Mouse (Mus musculus) cerebellum, adult 11 months (tissue): ENCODE data around the gene Apbb2.
A peak's percentile ranks its signal among the peaks of the same experiment; 100 is the strongest.

Experiments used
- DNase-seq: peaks from one replicate; pipeline ENCODE4 v3.0.0; 2022

Apbb2 gene

DNA sequence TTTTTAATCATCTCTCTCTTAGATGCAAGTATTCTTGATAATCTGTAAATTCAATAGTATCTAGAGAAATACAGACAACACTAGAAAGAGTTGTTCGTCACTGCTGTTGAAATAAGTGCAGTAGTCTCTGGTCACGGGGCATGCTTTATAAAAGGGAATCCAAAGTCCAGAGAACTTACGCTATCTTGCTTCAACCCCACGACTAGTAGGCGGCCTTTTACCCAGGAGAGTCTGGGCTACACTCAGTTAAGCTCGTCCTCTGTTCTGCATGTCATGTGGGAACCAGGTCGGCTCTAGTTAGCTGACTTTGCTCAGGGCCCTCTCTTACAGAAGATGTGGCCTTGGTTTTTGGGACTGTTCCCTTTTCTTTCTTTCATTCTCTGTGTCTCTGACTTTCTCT lies 289.8 kb downstream of the Apbb2 start:
- DNase-seq = no peak

DNA sequence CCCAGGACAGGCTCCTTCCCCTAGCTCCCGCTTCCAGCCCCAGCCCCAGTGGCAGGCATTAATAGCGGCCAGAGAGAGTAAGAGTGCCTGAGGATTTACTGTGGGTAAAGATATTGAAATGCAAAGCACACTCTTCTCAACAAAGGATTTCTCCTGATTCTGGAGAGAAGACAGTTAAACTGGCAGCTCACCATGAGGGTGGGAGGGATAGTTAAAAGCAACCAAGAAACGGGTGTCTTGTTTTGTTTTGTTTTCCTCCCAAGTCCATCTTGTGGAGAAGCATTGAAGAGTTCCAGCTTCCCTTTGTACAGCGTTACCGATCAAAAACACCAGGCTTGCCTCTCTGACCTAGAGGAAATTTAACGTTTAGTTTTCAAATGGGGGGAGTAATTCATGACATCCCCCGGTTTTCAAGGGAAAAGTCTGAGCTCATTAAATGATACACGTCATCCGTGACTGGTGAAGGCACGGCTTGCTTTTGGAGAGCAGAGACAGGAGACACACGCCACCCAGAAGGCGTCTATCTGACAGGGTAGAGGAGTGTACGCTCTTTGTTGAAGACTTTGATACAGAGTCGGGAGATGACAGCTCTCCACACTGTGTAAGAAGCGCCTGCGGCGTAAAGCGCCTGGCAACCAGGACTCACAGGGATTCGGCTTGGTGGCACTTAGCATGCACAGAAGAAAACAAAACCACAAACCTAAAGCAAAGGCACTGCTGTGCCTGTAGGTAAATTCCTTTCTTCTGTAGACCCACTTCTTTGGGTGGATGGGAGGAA lies 290.4 kb downstream of the Apbb2 start:
- DNase-seq = no peak

DNA sequence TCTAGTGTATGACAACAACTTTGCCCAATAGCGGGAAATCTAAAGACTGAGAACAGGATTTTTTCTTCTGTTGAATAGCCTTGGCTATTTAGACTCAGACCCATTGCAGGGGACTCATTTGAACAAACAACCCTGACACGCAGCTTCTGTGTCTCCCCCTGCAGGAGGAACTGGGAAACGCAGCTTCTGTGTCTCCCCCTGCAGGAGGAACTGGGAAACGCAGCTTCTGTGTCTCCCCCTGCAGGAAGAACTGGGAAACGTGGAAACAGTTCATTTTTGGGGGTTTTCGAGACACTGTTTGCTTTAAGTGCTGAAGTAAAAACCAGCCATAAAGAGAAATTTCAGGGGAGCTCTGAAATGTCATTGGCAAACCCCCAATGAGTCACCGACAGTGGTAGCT lies 292.2 kb downstream of the Apbb2 start:
- DNase-seq = no peak

- DNase-seq = no peak
Observed at GRCm38 (mm10) chr5:66323603-66324002, 295.0 kb downstream of the Apbb2 start.

DNA sequence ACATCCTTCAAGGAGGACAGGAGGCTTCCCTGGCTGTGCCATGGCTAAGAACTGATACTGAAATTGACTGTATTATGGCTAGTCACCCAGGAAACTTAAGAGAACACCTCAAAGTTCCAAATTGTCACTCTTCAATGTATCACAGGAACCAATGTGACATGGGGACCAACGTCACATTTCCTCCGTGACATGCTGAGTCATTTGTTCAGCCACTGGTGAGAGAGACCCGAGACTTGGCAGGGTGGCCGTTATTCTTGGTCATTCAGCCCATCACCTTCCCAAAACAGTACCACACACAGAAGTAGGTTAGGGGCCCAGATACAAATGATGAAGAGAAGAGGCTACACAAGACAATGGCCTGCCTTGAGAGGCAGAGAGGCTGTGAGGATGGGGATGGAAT lies 295.5 kb downstream of the Apbb2 start:
- DNase-seq = no peak

- no peak for DNase-seq
Observed at GRCm38 (mm10) chr5:66319827-66320404, 298.7 kb downstream of the Apbb2 start.

DNA sequence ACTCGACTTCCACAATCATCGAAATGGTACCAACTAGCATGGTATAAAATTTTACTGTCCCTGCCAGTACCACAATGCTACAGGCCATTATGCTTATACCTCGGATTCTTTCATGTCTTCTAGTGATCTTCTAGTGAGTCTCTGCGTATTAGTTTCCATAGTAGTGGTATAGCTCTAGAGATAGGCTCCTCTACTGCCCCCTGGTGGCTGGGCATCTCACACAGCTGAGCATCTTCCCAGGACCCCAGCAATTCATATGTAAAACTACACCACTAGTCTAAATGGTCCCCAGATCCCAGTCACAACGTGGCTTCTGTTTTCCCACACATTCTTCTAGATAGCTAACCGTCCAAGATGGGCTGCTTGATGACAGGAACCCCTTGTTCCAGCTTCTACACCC lies 299.2 kb downstream of the Apbb2 start:
- peak; percentile 22 for DNase-seq

DNA sequence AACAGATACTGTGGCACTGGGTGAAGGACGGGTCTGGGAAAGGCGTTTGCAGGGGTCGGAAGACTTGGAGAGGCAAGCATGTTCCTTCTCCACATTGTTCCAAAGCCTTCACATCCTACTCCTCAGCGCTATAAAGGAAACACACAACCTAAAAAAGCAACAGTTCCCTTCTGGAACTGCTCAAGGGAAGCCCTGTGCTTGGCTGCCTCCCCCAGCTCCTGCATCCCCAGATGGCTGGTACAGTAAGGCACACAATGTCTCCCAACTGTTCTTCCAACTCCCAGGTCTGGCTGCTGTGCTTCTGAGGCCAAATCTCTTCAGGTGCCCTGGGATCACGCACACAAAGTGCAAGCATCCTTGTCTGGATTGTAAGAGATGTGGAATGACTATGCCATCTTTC lies 302.8 kb downstream of the Apbb2 start:
- no peak for DNase-seq

DNA sequence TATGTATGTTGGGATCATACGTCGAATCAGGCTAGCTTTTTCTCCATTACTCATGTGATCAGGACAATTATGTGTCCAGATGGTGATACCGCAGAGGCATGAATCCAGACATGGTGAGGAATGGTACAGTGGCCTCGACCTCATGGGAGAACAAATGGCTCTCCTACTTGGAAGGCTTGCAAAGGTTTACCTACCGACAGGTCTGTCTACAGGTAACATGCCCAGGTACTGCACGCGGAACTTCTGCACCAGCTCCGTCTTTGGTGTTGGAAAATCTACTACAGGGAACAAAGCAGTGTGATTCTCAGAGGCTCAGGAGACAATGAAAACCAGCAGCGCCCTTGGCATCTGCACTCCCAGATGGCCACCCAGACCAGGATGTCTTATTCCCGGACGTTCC lies 307.8 kb downstream of the Apbb2 start:
- DNase-seq = no peak

- DNase-seq = no peak
Observed at GRCm38 (mm10) chr5:66310328-66310727, 308.3 kb downstream of the Apbb2 start.

- DNase-seq = no peak
Observed at GRCm38 (mm10) chr5:66305511-66305910, 313.1 kb downstream of the Apbb2 start.

DNA sequence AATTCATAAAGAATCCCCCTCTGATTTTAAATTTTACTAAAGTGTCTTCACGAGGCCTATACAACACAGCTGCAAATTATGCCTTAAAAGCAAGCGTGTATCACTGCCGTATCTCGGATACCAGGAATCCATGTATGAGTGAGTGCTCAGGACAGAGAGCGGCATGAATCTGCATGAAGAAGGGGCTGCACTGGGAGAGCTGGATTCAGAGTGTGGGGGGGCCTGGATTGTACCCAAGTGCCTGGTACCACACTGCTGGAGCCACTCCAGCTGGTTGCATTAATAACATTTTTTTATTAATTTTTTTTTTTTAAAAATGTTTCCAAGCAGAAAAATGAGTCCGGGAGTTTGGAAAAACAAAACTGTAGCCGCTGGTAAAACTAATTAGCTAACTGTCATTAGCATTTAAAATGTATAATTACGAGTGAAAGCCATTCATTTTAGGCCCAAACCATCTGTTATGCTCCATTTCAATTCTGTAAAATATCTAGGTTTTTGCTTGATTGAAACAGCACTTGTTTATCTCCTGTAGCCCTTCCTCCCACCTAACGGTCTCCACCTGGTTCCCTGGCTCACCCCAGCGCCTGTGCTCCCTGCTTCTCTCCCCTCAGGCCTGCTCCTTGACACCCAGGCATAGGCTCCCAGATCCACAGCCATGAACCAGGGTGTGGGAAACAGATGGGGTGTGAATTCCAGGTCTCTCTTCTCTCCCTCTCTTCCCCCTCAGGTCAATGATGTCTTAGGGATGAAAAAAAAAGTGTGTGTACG lies 314.1 kb downstream of the Apbb2 start:
- no peak for DNase-seq

- DNase-seq = no peak
Observed at GRCm38 (mm10) chr5:66302873-66303272, 315.7 kb downstream of the Apbb2 start.

DNA sequence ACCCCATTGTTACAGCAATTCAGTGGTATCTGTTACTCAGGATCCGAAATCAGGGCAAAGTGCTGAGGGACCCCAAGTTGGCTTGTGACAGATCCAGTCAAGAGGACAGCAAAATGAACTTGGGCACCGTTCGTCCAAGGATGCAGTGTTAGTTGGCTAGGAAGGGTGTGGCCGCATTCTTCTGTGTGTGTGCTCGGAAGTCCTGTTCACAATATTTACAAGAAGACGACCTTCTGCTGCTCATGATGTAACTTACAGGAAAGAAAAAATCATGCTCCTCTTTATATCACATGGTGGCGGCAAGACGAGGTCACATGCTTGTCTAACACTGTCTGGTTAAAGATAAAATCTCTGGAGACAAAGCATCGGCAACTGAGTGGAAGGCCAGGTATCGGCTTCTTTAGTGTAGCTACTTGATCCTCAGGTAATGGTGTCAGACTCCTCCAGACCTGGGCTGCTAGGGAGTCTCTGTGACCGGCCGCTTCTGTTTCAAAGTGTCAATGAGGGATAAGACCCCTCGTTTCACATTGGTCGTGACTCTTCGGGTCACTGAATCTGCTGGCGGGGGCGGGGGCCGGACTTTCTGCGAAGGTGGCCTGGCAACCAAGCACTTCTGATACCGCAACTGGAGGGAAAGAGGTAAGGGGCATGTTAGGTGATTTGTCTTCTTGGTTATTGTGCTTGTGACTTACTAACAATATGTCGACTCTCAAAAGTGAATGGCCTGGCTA lies 316.3 kb downstream of the Apbb2 start:
- DNase-seq = no peak

GRCm38 (mm10) chr5:66300576-66300975 lies 318.0 kb downstream of the Apbb2 start:
- no peak for DNase-seq

DNA sequence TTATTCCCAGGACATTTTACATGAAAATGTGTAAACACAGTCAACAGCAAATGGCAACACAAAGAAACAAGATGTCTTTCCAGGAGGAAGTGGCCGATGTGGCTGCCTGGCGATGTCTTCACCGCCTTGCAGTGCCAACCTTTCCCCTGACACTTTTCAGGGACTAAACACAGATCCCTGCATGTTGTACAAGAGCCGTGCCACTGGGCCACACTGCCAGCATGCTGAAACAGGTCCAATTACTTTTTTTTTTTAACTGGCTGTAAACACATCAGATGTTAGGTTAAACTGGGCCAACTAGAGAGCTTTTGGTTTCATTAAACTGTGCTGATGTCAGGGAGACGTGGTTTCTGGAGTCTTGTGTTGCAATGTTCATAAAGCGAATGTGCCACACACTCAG lies 319.7 kb downstream of the Apbb2 start:
- no peak for DNase-seq

DNA sequence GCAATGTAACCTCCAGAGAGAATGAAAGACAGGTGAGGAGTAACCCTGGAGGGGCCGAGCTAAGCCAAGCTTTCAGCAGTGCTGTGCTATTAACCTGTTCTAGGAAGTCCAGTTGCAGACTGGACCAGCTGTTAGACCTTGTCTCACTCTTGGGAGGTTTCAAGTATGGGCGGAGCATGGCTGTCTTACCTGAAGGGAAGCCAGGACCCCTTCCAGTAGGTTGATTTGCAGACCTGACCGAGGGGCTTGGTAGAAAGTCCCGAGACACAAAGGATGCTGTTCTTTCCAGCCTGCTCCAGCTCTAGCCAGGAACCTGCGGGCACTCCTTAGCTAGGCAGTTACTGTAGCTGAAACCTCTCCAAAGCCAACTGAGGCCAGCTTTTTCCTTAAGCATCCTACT lies 322.5 kb downstream of the Apbb2 start:
- DNase-seq = no peak

DNA sequence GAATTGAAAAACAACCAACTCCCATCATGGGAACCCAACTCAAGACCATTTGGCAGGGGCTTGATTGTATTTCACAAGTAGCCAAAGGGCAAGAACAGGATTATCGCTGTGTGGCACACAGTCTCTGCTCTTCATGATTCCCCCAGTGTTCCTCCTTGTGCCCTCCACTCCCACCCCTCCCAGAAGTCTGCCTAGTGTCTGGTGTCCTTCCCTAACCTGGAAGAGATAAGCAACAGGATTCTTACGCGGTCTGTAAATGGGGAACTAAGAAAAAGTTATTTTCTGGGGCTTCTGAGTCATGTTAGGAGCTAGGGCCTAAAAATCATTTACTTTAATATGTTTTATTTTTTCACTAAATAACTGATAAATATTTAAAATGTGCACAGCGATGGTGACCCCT lies 323.6 kb downstream of the Apbb2 start:
- DNase-seq = no peak

- DNase-seq = no peak
Observed at GRCm38 (mm10) chr5:66294106-66294625, 324.4 kb downstream of the Apbb2 start.

DNA sequence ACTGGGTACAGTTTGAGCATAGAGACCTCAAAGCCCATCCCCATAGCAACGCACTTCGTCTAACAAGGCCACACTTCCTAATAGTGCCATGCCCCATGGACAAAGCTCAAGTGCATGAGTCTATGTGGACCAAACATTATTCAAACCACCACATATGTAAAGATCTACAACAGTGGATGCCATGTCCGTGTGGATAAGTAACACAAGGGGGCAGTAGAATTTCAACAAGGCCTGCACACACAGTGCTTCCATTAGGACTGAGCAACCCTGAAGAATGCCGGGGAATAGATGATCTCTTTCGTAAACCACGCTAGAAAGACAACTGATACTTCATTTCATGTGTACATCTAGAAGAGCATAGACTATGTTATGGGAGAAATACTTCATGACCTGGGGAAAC lies 337.8 kb downstream of the Apbb2 start:
- no peak for DNase-seq

DNA sequence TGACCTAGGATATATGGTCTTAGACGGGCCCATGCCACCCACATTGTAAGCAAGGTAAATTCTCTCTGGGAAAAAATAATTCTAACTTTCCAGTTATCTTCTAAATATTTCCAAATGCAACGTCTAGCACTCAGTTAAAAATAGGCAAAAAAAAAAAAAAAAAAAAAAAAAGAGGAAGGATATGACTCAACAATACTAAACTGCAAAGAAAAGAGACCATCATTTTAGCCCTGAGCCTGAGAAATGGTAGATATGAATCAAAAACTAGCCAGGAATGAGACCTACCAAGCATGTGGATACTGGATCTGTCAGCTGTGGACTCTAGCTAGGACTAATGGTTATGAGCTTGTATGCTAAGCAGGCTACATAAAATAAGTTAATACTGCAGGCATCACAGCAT lies 338.9 kb downstream of the Apbb2 start:
- no peak for DNase-seq

- DNase-seq = no peak
Observed at GRCm38 (mm10) chr5:66274417-66274816, 344.2 kb downstream of the Apbb2 start.

- DNase-seq = no peak
Observed at GRCm38 (mm10) chr5:66271141-66271540, 347.4 kb downstream of the Apbb2 start.
